Mouse (Mus musculus): Measurements from ENCODE around the gene Mpdu1. TPM values are rescaled to one million over a fixed set of nuclear protein-coding genes. Genes with fewer than 3 reads are reported as not detected.

Gene Mpdu1
- total and polyA plus RNA-seq, 3 experiments, result 110 to 210 (median 210) TPM

DNA sequence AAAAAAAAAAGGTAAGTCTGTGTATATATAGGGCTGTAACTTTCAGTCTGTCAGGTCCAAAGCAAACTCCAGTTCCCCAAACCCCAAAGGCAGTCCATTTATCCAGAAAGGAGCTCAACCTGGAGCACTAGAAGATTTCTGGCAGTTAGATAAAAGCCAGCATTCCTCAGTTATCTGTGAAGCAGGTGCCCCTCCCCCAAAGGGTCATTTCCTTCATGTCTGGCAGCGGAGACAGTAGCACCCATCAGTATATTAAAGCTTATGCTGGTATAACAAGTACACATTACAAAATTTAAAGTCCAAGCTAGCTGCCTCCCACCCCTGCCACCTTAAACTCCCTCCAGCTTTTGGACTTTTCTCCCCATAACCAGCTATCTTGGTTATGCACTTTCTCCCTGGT is 37.2 kb upstream of the Mpdu1 start:
- H3K27ac ChIP-seq (ENCODE audit: insufficient read depth, low read depth), result no peak overlapping the region
- in situ Hi-C loops (cut with MboI; ENCODE audit: low pct_ligation_motif_present, low pct_unique_long_range_greater_than_20kb, low sequenced_read_pairs) (no loop called here), dilution Hi-C loops (cut with MboI; ENCODE audit: extremely low pct_ligation_motif_present, extremely low pct_unique_long_range_greater_than_20kb, low sequenced_read_pairs) (no loop called here)

GRCm38 (mm10) chr11:69698574-69698973 is 36.1 kb upstream of the Mpdu1 start:
- Histone ChIP-seq H3K36me3 (replicated peaks in 1 of 2; ENCODE audit: control insufficient read depth in 1 of 2, insufficient read depth in 1 of 2, low read length in 1 of 2) (no peaks in the 10 kb centered on the region), H3K4me1 (ENCODE audit: control insufficient read depth in 1 of 2, insufficient read depth in 2 of 2) (no peaks in the 10 kb centered on the region; a peak in 1 of 4 replicates), H3K4me2 (ENCODE audit: insufficient read depth, low read depth, poor library complexity, severe bottlenecking) (no peak overlapping the region), H3K27ac (ENCODE audit: insufficient read depth, low read depth) (no peak overlapping the region), H3K9me3 (replicated peaks; ENCODE audit: low read length) (peaks cover 5% of the 10 kb centered on the region), H3K79me2 (replicated peaks; ENCODE audit: control insufficient read depth, extremely low read depth, insufficient read depth, poor library complexity, severe bottlenecking) (no peaks in the 10 kb centered on the region), H3K27me3 (replicated peaks) (peaks cover 3% of the 10 kb centered on the region), H3K4me3 (replicated peaks in 1 of 3; ENCODE audit: low read depth in 2 of 3, low read length in 2 of 3, poor library complexity in 1 of 3) (no peak overlapping the region), H3K9ac (ENCODE audit: insufficient read depth, low read depth) (no peak overlapping the region)
- TF ChIP-seq CTCF (conservative IDR thresholded peaks at IDR 0.05 in 1 of 2, IDR thresholded peaks at IDR 0.05 in 1 of 2; ENCODE audit: low read depth in 2 of 2, low read length in 2 of 2) (peak; percentile 19 to 35; a peak in 2 of 4 replicates), E2F4 (IDR thresholded peaks at IDR 0.05; ENCODE audit: insufficient replicate concordance, low read depth, low read length) (no peak)
- in situ Hi-C loops (cut with MboI; ENCODE audit: low pct_ligation_motif_present, low pct_unique_long_range_greater_than_20kb, low sequenced_read_pairs) (no loop called here), dilution Hi-C loops (cut with MboI; ENCODE audit: extremely low pct_ligation_motif_present, extremely low pct_unique_long_range_greater_than_20kb, low sequenced_read_pairs) (no loop called here)
- DNase-seq (ENCODE audit: extremely low read depth), result no peak

More for the DNA sequence above, 37.2 kb upstream of the Mpdu1 start:
- H3K4me1 ChIP-seq (ENCODE audit: control insufficient read depth in 1 of 2, insufficient read depth in 2 of 2), result no peaks in the 10 kb centered on the region; a peak in 1 of 4 replicates
- H3K36me3 ChIP-seq (replicated peaks in 1 of 2; ENCODE audit: control insufficient read depth in 1 of 2, insufficient read depth in 1 of 2, low read length in 1 of 2), result no peaks in the 10 kb centered on the region
- TF ChIP-seq E2F4 (IDR thresholded peaks at IDR 0.05; ENCODE audit: insufficient replicate concordance, low read depth, low read length) (no peak), POLR2AphosphoS2 (IDR thresholded peaks at IDR 0.05; ENCODE audit: low read depth, low read length) (no peak), MAZ (IDR thresholded peaks at IDR 0.05; ENCODE audit: low read depth, low read length) (no peak), ZC3H11A (IDR thresholded peaks at IDR 0.05; ENCODE audit: low read depth, low read length) (no peak), MEF2A (IDR thresholded peaks at IDR 0.05; ENCODE audit: borderline replicate concordance, low read depth, low read length) (no peak), CTCF (conservative IDR thresholded peaks at IDR 0.05 in 1 of 2, IDR thresholded peaks at IDR 0.05 in 1 of 2; ENCODE audit: low read depth in 2 of 2, low read length in 2 of 2) (no peak), UBTF (IDR thresholded peaks at IDR 0.05; ENCODE audit: low read depth, low read length) (no peak), RAD21 (IDR thresholded peaks at IDR 0.05; ENCODE audit: low read depth, low read length) (no peak), CHD1 (IDR thresholded peaks at IDR 0.05; ENCODE audit: low read depth, low read length) (no peak), USF2 (conservative IDR thresholded peaks at IDR 0.05; ENCODE audit: low read depth, low read length) (no peak), MAX (IDR thresholded peaks at IDR 0.05; ENCODE audit: low read length) (no peak), USF1 (IDR thresholded peaks at IDR 0.05; ENCODE audit: low read depth, low read length) (no peak), KAT2A (IDR thresholded peaks at IDR 0.05; ENCODE audit: insufficient replicate concordance, low read length) (no peak), BHLHE40 (IDR thresholded peaks at IDR 0.05; ENCODE audit: low read depth, low read length) (no peak)
- H3K9ac ChIP-seq (ENCODE audit: insufficient read depth, low read depth), result no peak overlapping the region
- H3K4me2 ChIP-seq (ENCODE audit: insufficient read depth, low read depth, poor library complexity, severe bottlenecking), result no peak overlapping the region
- peaks cover 5% of the 10 kb centered on the region for H3K9me3 ChIP-seq (replicated peaks; ENCODE audit: low read length)
- no peak overlapping the region for H3K4me3 ChIP-seq (replicated peaks in 1 of 3; ENCODE audit: low read depth in 2 of 3, low read length in 2 of 3, poor library complexity in 1 of 3)
- H3K27me3 ChIP-seq (replicated peaks), result peaks cover 5% of the 10 kb centered on the region
- DNase-seq (ENCODE audit: extremely low read depth), result no peak
- no peaks in the 10 kb centered on the region for H3K79me2 ChIP-seq (replicated peaks; ENCODE audit: control insufficient read depth, extremely low read depth, insufficient read depth, poor library complexity, severe bottlenecking)

All from CH12.LX (cell line).